Mouse (Mus musculus) cerebellum, adult 2 months (tissue): ENCODE results near the gene Arpc2.

Experiments
- CTCF ChIP-seq: fragments of 200-500 bp; IDR thresholded peaks from 2 replicates; pipeline ENCODE4 v1.5.1; 2011; ENCODE audit warnings: low read depth, mild to moderate bottlenecking, control low read depth, low read length, moderate library complexity, borderline replicate concordance; ENCODE audit not compliant: insufficient read depth
- POLR2A ChIP-seq: fragments of 200-500 bp; IDR thresholded peaks from 2 replicates; pipeline ENCODE4 v1.6.1; 2011; ENCODE audit warnings: low read length, control low read depth, borderline replicate concordance; ENCODE audit not compliant: insufficient read depth

DNA sequence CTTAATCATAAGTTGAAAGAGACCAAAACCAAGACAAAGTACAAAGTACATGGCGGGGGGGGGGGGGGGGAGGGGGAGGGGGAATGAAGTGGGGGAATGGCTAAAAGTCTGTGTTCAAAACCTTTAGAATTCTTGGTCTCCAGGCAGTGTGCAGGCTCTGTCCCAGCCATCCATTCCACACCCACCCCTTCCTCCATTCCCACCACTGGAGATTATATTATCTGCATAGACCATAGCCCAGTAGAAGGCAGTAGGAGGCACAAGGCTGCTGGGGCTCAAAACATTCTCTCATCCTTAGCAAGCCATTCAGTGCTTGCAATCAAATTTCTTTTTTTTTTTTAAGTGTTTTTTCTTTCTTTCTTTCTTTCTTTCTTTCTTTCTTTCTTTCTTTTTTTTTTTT is 4.9 kb upstream of the Arpc2 start:
- TF ChIP-seq CTCF = no peak
- no peak for TF ChIP-seq POLR2A
